Mouse (Mus musculus) spleen, postnatal 36 days (tissue): ENCODE data around the gene Rhot2.
A peak's percentile ranks its signal among the peaks of the same experiment; 100 is the strongest.
"Not testable (repeated sequence)": the region's sequence is repeated elsewhere in the genome, so short reads cannot be mapped to it uniquely, and the experiment has no call there.

ENCODE experiments used
- DNase-seq, 2 experiments: peaks; one replicate each; pipeline ENCODE4 v3.0.0; 2022; ENCODE audit warnings: low spot score in 2 of 2, mixed read lengths in 1 of 2

Rhot2 gene

DNA sequence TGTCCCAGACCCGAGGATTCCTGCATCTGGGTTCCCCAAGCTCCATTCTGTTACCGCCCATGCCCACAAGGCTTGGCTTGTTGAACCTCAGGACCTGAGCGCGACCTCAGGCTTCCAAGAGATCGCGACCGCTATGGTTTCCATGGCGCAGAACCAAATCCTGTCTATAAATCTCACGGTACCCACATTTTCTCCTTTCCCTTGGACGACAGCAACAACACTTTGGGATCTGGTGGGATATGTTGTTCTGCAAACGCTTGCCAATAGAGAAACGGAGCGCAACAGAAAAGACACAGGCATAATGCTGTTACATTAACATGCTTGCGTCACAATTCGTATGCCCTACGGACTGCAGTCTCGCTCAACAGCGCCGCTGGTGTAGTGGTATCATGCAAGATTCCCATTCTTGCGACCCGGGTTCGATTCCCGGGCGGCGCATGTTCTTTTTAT, 30.1 kb upstream of the Rhot2 start, which contains the start of gene Mettl26:
TSS of gene Mettl26 (plus strand) at position 354 of the 450 bp plus-strand sequence.
- DNase-seq: peak; percentile 88 to 95

DNA sequence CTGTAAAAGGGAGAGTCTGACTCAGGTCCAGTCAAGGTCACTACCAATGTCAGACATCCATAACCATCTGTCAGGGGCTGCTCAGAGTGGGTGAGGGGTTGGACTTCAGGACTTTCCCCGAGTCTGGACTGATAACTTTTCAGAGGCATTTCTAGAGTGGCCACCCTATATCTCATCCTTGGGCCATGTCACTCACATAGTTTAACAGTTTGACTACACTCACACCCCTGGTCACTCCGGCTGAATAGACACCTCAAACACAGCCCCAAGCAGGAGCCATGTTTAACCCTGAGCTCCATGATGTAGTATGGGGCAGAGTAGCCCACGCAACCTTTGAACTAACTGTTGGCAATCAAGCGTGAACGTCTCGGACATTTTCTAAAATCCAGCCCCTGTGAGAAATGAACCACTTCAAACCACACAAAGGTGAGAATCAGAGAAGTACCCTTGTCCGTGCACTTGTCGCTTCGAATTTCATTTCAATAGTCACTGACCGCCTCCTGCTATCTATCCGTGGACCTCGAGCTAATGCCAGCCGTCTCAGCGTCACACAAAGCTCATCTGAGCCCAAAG, 29.6 kb upstream of the Rhot2 start:
- DNase-seq: no peak

- no peak for DNase-seq
Measured at GRCm38 (mm10) chr17:25873405-25874147, 28.9 kb upstream of the Rhot2 start.

- DNase-seq: no peak
Measured at GRCm38 (mm10) chr17:25872676-25873075, 28.0 kb upstream of the Rhot2 start.

- not testable (repeated sequence) for DNase-seq
Measured at GRCm38 (mm10) chr17:25871566-25871965, 26.9 kb upstream of the Rhot2 start.

DNA sequence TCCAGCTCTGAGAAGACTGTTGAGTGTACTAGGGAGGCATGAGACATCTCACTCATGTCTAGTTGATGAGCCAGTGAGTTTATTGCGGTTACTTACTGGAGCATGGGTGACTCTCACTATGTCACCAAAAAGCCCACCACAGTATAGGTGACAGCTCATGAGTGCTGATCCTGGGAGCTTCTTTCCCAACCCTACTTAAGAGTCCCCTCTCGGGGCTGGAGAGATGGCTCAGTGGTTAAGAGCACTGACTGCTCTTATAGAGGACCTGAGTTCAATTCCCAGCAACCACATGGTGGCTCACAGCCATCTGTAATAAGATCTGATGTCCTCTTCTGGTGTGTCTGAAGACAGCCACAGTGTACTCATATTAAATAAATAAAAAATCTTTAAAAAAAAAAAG, 25.3 kb upstream of the Rhot2 start:
- no peak for DNase-seq

- DNase-seq: no peak
Measured at GRCm38 (mm10) chr17:25869498-25869897, 24.8 kb upstream of the Rhot2 start.

GRCm38 (mm10) chr17:25868601-25869191, 24.0 kb upstream of the Rhot2 start, which contains the start of gene Mcrip2:
TSS of gene Mcrip2 (minus strand) at chr17:25868764.
- DNase-seq: peak; percentile 71 to 74

GRCm38 (mm10) chr17:25867836-25868600, 23.4 kb upstream of the Rhot2 start:
- DNase-seq: peak; percentile 20 to 24

GRCm38 (mm10) chr17:25867509-25867835, 22.8 kb upstream of the Rhot2 start:
- no peak for DNase-seq

DNA sequence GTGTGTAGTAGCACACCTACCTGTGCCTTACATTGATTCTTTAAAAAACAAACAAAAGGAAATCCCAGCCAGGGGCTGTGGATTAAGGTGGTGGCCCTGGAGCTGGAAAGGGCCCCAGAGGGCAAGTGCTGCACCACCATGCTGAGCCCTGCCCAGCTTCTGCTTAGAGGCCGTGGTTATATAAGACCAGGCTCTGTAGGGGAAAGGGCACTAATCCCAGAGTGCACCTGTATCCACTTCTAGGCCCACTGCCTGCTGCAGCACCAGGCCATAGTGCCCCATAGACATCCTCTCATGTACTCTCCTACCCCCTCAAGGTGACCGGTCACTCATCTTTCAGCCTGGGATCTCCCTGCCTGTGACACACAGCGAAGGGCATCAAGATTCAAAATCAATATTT, 21.5 kb upstream of the Rhot2 start:
- DNase-seq: no peak

- no peak for DNase-seq
Measured at GRCm38 (mm10) chr17:25865288-25865687, 20.6 kb upstream of the Rhot2 start.

- DNase-seq: no peak
Measured at GRCm38 (mm10) chr17:25864311-25864710, 19.7 kb upstream of the Rhot2 start.

GRCm38 (mm10) chr17:25863681-25864080, 19.0 kb upstream of the Rhot2 start:
- DNase-seq: no peak

- DNase-seq: no peak
Measured at GRCm38 (mm10) chr17:25861704-25862612, 17.3 kb upstream of the Rhot2 start.

GRCm38 (mm10) chr17:25860832-25861703, 16.4 kb upstream of the Rhot2 start, which contains the start of gene Wdr90:
TSS of gene Wdr90 (minus strand) at chr17:25861501.
- DNase-seq: peak; percentile 91

- no peak for DNase-seq
Measured at GRCm38 (mm10) chr17:25860229-25860628, 15.6 kb upstream of the Rhot2 start.

GRCm38 (mm10) chr17:25843636-25844395, 835 bp downstream of the Rhot2 start:
- DNase-seq: peak in 1 of 2 experiments; percentile 35

GRCm38 (mm10) chr17:25843122-25843521, 1.5 kb downstream of the Rhot2 start:
- DNase-seq: no peak
